Mouse (Mus musculus) liver, embryonic 15.5 days (tissue): ENCODE measurements around the gene Rab4a. TPM values are rescaled to one million over a fixed set of nuclear protein-coding genes. Genes with fewer than 3 reads are reported as not detected.

Experiments
- polyA plus RNA-seq: library from polyadenylated mRNA; unstranded; fragments of >200 nt; fragmentation: Nextera tagmentation; extraction: Ambion mirVana; gene quantifications from 2 replicates; pipeline ENCODE4 v1.2.1, GENCODE M21; 2015

Gene Rab4a
- polyA plus RNA-seq, 1 experiment from 2014 or later = 28.8 TPM

Other genes with a start within 250 kb of the Rab4a start
- 1.7 TPM in 2 replicates for gene Rhou, start 152.1 kb upstream of the Rab4a start, polyA plus RNA-seq
- 2.8 and 3.2 TPM in 2 replicates for gene Ccsap, start 54.2 kb downstream of the Rab4a start, polyA plus RNA-seq
- 104 and 159 TPM in 2 replicates for gene Acta1, start 88.8 kb downstream of the Rab4a start, polyA plus RNA-seq
- gene Nup133, start 143.3 kb downstream of the Rab4a start, polyA plus RNA-seq = 19.2 and 19.4 TPM in 2 replicates
- 148 and 165 TPM in 2 replicates for gene Abcb10, start 177.1 kb downstream of the Rab4a start, polyA plus RNA-seq
- gene Taf5l, start 215.4 kb downstream of the Rab4a start, polyA plus RNA-seq = 27.5 and 29.5 TPM in 2 replicates
- gene Urb2, start 215.5 kb downstream of the Rab4a start, polyA plus RNA-seq = 2.4 and 2.5 TPM in 2 replicates